Mouse (Mus musculus): Measurements from ENCODE around the gene Ttll1.

Ttll1 gene

DNA sequence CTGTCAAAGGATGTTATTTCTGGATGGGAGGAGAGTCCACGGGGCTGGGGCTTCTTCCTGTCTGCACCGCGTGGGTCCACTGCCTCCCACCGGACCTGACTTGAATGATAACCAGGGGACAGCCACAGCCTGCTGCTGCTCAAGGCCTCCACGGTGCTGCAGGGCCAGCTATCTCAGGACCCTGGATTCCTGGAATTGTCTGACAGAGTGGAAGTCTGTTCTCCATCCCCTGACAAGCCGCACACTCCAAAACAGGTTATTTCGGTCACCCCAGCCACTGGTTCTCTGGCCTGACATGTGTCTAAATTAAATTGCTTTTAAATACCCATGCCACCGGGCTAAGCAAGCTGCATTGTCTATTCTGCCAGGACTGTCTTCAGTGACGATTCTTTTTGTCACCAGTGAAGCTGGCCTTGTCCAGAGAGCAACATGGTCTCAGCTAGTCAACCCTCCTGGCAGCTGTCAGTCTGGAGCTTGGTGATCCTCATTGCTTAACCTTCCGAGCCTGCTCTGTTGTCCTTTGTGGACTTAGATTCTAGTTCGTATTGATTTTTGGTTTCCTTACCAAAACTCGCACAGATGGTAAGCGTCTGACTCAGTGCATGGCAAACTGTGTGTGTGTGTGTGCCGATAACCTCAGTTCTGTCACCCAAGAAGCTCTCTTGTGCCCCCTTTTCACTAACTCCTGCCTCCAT, 13.1 kb upstream of the Ttll1 start:
- CTCF ChIA-PET: no interaction called here

DNA sequence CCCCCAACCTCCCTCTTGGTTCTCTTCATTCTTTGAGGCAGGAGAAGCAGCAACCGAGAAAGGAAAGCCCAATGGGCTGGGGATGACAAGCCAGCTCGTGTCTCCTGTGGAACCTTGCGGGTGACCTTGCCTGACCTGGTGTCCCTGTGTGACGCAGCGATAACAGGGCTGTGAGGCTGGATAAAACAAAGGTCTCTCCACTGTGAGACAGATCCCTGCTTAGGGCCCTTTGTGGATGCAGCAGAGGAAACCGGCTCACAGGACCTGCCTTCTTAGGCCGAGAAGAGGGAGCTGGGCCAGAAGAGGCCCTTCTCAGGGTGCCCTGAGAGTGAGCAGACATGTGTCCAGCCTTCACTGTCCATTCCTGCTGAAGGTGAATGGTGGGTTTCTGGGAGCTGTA, 12.5 kb upstream of the Ttll1 start:
- CTCF ChIA-PET: no interaction called here

GRCm38 (mm10) chr15:83520861-83521382, 10.2 kb upstream of the Ttll1 start:
- CTCF ChIA-PET: no interaction called here

DNA sequence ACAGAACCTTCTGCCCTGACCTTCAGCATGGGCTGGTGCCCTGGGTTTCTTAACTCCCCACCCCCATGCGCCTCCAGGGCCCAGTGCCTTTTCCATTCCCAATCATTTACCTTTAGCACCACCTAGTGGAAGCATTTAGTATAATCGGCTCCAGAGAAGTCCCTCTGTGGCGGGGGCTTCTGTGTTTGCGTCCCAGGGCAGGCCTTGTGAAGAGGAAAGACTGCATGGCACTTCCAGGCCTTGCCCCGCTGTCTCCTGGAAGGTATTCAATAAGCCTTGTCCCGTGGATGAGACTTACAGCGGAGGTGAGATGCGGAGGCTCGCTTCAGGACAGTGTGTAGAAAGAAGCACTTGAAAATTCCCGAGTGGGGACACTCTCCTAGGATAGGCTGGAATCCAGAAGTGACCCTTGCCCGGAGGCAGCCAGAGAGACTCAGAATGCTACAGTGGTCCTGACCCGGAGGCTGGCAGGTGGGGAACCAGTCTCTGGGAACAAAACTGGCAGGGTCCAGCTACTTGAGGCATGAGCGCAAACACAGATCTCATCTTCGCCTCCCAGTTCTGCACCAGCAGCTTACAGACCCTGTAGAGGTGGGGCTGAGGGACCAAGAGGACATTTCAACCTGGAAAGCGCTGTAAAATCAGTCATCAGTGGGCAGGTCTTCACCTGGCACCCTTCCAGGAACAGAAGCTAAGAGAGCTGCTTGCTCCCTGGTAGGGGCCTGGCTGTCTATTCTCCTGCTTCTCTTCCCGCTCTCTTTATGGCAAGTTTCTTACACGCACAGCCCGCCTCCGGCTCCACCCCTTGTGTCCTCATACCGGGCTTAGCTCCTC, 7.7 kb upstream of the Ttll1 start:
- CTCF ChIA-PET: interaction anchor here (0.8 kb wide), 1 partner anchor 75 kb away, joined by 3 read pairs; no protein-coding TSS in a partner anchor

- CTCF ChIA-PET: no interaction called here
Observed at GRCm38 (mm10) chr15:83515018-83515417, 4.3 kb upstream of the Ttll1 start.

- CTCF ChIA-PET: interaction anchor here (0.6 kb wide), 1 partner anchor 43 kb away, joined by 4 read pairs; no protein-coding TSS in a partner anchor
Observed at GRCm38 (mm10) chr15:83512489-83513281, 2.0 kb upstream of the Ttll1 start.

DNA sequence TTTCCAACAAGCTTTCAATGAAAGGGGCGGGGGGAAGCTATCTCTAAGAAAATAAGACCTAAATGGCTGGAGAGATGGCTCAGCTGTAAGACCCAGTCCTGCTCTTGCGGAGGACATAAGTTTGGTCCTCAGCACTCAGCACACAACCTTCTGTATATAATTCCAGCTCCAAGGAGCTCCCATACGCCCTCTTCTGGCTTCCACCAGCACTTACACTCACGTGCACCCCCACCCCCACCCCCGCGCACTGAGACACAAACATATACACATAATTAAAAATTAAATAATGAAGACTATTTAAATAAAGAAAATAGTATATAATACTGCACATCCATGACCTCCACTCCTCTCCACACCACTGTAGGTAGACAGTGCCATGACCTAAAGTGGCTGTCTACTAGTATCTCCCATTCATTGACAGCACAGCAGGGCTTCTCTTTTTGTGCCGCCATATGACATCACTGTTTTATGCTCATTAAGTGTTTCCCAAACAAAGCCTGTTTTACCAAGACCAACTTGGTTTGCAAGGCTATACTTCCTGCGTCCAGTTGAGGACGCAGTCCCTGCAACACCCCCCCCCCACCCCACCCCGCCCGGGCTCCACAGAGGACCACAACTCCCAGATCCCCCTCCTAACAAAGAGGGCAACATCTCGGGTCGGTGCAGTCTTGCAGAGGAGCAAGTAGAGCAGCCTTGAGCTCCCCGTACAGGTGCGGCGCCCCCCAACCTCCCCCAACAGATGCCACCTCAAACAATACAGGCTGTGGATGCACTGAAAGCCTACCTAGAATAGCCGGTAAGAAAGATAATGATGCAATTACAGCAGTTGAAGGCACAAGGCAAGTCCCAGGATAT, 516 bp downstream of the Ttll1 start:
- CTCF ChIA-PET: interaction anchor here (0.6 to 0.7 kb wide), 2 partner anchors 9 to 86 kb away, joined by 6 read pairs; no protein-coding TSS in a partner anchor

- CTCF ChIA-PET: interaction anchor here (0.7 kb wide), 1 partner anchor 9 kb away, joined by 6 read pairs; no protein-coding TSS in a partner anchor
Observed at GRCm38 (mm10) chr15:83501483-83501882, 9.2 kb downstream of the Ttll1 start.

- CTCF ChIA-PET: interaction anchor here (0.5 to 1.4 kb wide), 2 partner anchors 108 to 1182 kb away, joined by 3 to 5 read pairs; no protein-coding TSS in a partner anchor
Observed at GRCm38 (mm10) chr15:83500352-83500751, 10.3 kb downstream of the Ttll1 start.

DNA sequence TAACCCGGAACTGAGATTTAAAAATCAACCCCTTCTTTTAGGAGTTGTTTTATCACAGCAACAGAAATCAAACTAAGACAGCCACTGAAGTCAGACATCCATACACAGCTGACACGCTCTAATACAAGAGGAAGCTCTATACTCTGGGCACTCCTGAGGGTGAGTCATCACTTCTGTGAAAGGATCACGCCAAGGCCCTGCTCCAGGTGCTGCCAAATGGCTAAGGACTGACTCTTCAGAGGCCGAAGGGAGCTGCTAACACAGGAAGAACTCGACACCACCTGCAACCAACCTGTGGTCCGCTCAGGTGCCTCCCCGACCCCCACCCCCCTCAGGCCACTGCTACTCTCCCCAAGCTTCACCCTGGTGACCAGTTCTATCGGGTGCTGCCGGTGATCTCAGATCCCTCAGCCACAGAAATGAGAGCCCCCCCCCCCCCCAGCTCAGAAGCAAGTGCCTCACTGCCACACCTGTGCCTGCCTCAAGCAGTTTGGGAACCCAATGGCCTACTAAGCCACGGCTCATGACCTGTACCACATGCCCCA, 11.4 kb downstream of the Ttll1 start:
- CTCF ChIA-PET: interaction anchor here (0.6 kb wide), 2 partner anchors 11 to 114 kb away, joined by 3 read pairs; no protein-coding TSS in a partner anchor

DNA sequence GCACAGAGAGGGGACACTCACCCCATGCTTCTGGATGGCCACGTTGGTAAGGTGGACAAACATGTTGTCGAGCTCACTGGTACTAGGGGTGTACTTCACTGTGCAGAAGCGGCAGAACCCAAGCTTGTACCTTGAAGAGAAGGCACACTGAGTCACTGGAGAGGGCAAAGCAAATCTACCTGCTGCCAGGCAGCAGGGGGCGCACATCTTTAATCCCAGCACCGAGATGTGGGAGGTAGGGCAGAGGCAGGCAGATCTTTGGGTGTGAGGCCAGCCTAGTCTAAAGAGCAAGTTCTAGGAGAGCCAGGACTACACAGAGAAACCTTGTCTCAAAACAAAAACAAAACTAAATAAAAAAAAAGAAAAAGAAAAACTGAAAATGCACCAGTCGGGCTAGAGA, 13.4 kb downstream of the Ttll1 start:
- CTCF ChIA-PET: no interaction called here

GRCm38 (mm10) chr15:83495787-83496367, 14.8 kb downstream of the Ttll1 start:
- CTCF ChIA-PET: no interaction called here

GRCm38 (mm10) chr15:83495195-83495594, 15.5 kb downstream of the Ttll1 start:
- CTCF ChIA-PET: no interaction called here

DNA sequence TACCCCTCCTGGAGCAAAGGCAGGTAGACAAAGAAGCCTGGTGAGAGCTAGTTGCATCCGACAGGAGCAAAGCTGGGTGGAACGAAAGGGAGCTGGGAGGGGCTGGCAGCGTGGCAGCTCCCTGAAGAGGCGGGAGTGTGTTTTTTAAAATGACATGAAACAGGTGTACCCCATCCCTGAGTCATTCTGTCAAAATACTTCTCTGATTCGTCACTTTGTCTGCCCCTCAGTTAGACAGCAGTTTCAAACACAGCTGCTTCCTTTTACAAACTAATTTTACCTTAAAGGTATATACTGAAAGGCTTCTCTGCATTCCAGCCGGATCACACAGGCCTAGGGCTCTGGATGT, 16.1 kb downstream of the Ttll1 start:
- CTCF ChIA-PET: no interaction called here

DNA sequence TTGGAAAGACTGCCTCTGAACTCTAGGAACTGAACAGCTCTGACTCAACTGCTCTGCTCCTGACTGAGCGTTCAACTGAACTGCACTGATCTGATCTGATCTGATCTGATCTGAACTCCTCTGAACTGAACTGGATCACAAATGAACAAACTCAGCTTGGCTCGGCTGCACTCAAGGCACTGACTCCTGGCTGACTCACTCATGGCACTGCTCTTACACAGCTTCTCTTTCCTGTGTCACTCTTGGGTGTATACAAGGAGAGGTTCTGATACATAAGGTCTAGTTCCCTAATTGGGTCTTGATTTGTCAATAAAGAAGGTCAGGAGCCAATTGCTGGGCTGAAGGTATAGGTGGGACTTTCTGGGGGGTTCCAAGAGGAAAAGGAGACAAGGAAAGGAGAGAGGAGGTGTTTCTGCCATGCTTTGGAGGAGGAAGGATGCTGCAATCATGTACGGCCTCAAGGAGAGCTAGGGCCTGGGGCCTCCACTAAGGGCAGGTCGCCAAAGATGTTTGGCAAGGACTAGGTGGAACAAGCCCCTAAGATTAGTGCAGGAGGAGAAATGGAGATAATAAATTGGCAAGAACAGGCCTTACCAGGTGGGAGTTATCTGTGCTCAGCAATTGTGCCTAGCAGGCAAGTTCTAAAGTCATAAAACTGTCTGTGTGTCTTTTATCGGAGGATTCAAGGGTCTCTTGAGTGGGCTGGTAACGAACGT, 16.7 kb downstream of the Ttll1 start:
- CTCF ChIA-PET: no interaction called here

GRCm38 (mm10) chr15:83491891-83492290, 18.8 kb downstream of the Ttll1 start:
- CTCF ChIA-PET: no interaction called here

DNA sequence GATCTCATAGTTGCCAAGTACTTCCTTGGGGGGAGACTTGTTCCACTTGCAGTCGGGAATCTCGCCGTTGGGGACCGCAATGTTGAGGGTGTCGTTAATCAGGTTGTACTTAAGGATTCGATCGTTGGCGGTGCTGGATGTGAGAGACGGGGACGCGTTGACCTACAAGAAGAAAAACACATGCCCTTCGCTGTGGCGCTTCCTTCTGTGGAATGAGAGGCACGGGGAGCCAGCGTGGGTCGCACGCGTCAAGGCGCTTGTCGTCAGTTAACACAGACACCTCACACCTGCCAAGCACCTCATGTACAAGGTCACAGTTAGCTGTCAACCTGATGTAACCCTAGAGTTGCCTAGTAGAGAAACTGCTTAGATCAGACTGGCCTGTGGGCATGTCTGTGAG, 21.2 kb downstream of the Ttll1 start:
- CTCF ChIA-PET: no interaction called here

- CTCF ChIA-PET: interaction anchor here (0.7 kb wide), 1 partner anchor 12 kb away, joined by 3 read pairs; no protein-coding TSS in a partner anchor
Observed at GRCm38 (mm10) chr15:83487477-83488115, 23.1 kb downstream of the Ttll1 start.

GRCm38 (mm10) chr15:83484311-83484710, 26.4 kb downstream of the Ttll1 start:
- CTCF ChIA-PET: interaction anchor here (0.6 kb wide), 2 partner anchors 10 to 91 kb away, joined by 4 read pairs; no protein-coding TSS in a partner anchor
